Mouse (Mus musculus): Measurements from ENCODE around the gene Inafm2.

The Inafm2 gene

GRCm38 (mm10) chr2:118783093-118783492 lies 37.5 kb downstream of the Inafm2 start:
- DNase-seq (ENCODE audit: low spot score) = no peak

- DNase-seq (ENCODE audit: low spot score) = no peak
Measured at GRCm38 (mm10) chr2:118783663-118784062, 38.1 kb downstream of the Inafm2 start.

GRCm38 (mm10) chr2:118786525-118786924 lies 41.0 kb downstream of the Inafm2 start:
- DNase-seq (ENCODE audit: low spot score) = no peak

- DNase-seq (ENCODE audit: low spot score) = no peak
Measured at GRCm38 (mm10) chr2:118789501-118789900, 43.9 kb downstream of the Inafm2 start.

GRCm38 (mm10) chr2:118790221-118790550 lies 44.6 kb downstream of the Inafm2 start:
- DNase-seq (ENCODE audit: low spot score) = no peak

GRCm38 (mm10) chr2:118790551-118791525 lies 45.3 kb downstream of the Inafm2 start:
- peak; percentile 58 for DNase-seq (ENCODE audit: low spot score)

GRCm38 (mm10) chr2:118791591-118792258 lies 46.2 kb downstream of the Inafm2 start:
- DNase-seq (ENCODE audit: low spot score) = no peak

- DNase-seq (ENCODE audit: low spot score) = no peak
Measured at GRCm38 (mm10) chr2:118792259-118792613, 46.7 kb downstream of the Inafm2 start.

GRCm38 (mm10) chr2:118793636-118794035 lies 48.1 kb downstream of the Inafm2 start:
- DNase-seq (ENCODE audit: low spot score) = no peak
